Comparison of ENCODE assay signal across 15 mouse cellular contexts in genomic region chr2:69134937-69135336, GRCm38 (mm10). TPM values are rescaled to one million over a fixed set of nuclear protein-coding genes. Genes with fewer than 3 reads are reported as not detected.
A peak's percentile ranks its signal among the peaks of the same experiment; 100 is the strongest.
DNase-seq lines count a peak whose midpoint lies in the region; ATAC-seq lines count a peak whose summit lies in the region.
"Had no signal": no experiment of that assay in that cellular context is flagged by ENCODE, and none has a peak within 500 bp of the region (broad histone marks: within the 10 kb centered on the region; RNA-seq: fewer than 3 reads in every experiment).

No protein-coding gene starts in this region.

- H3K4me1 ChIP-seq in heart, embryonic 10.5 days, result peaks cover 27% of the 10 kb centered on the region
- peaks cover 19% of the 10 kb centered on the region for H3K4me1 ChIP-seq in lung, embryonic 15.5 days
- H3K4me1 ChIP-seq in liver, embryonic 13.5 days (replicated peaks), result peaks cover 7% of the 10 kb centered on the region
- H3K4me1 ChIP-seq in stomach, embryonic 16.5 days (ENCODE audit: control insufficient read depth, insufficient read depth, low read length), result peaks cover 16% of the 10 kb centered on the region
- peaks cover 25% of the 10 kb centered on the region for H3K4me1 ChIP-seq in midbrain, embryonic 10.5 days

- no peak overlapping the region for H3K4me2 ChIP-seq in lung, embryonic 15.5 days
- H3K4me2 ChIP-seq in liver, embryonic 13.5 days, result peak overlapping the region; percentile 36
- H3K4me2 ChIP-seq in stomach, embryonic 16.5 days (ENCODE audit: low read depth, low read length), result 0 out of 2 replicates have a peak overlapping the region, but pooled peaks have one; percentile 53
- H3K4me2 ChIP-seq: midbrain, embryonic 12.5 days had no signal

- no peak for ATAC-seq in lung, embryonic 15.5 days (ENCODE audit: borderline replicate concordance, extremely low read depth, low FRiP score, low TSS enrichment)
- 0 out of 2 replicates have a peak, but pooled peaks have one; percentile 26 for ATAC-seq in liver, embryonic 13.5 days (ENCODE audit: low read depth)
- ATAC-seq in stomach, embryonic 16.5 days (ENCODE audit: insufficient read depth, low FRiP score), result no peak; the same call in 1 of the 2 replicates
- ATAC-seq: forebrain, embryonic 14.5 days had no signal

- no peak for DNase-seq in heart, embryonic 10.5 days (ENCODE audit: low spot score)
- DNase-seq in heart, postnatal 25 days (ENCODE audit: low spot score), result no peak
- no peak for DNase-seq in lung, postnatal 36 days
- no peak for DNase-seq in liver, embryonic 13.5 days
- no peak for DNase-seq in urinary bladder, adult 18-20 months (ENCODE audit: low spot score in 2 of 2)
- DNase-seq in midbrain, embryonic 10.5 days (ENCODE audit: low spot score), result no peak
- DNase-seq: right cerebral cortex, postnatal 14 days; thymus, postnatal 4 days had no signal

- H3K36me3 ChIP-seq in heart, embryonic 10.5 days, result no peaks in the 10 kb centered on the region
- H3K36me3 ChIP-seq in lung, embryonic 15.5 days, result no peaks in the 10 kb centered on the region
- H3K36me3 ChIP-seq in liver, embryonic 13.5 days, result no peaks in the 10 kb centered on the region
- no peaks in the 10 kb centered on the region for H3K36me3 ChIP-seq in stomach, embryonic 16.5 days (ENCODE audit: control insufficient read depth, insufficient read depth, low read length)
- no peaks in the 10 kb centered on the region for H3K36me3 ChIP-seq in midbrain, embryonic 10.5 days
- H3K36me3 ChIP-seq: embryonic facial prominence, embryonic 15.5 days; hindbrain, embryonic 10.5 days; midbrain, embryonic 12.5 days had no signal

- peak overlapping the region; percentile 3; the same call in 1 of the 2 replicates for H3K27ac ChIP-seq in heart, embryonic 10.5 days
- peak overlapping the region; percentile 64; the same call in 1 of the 2 replicates for H3K27ac ChIP-seq in lung, embryonic 15.5 days
- H3K27ac ChIP-seq in liver, embryonic 13.5 days, result peak overlapping the region; percentile 69
- H3K27ac ChIP-seq in stomach, embryonic 16.5 days (ENCODE audit: low read length), result peak overlapping the region; percentile 77
- H3K27ac ChIP-seq in midbrain, embryonic 10.5 days (replicated peaks), result no peak overlapping the region
- H3K27ac ChIP-seq: embryonic facial prominence, embryonic 15.5 days; hindbrain, embryonic 10.5 days; midbrain, embryonic 12.5 days had no signal

- no peaks in the 10 kb centered on the region for H3K9me3 ChIP-seq in heart, embryonic 10.5 days
- no peaks in the 10 kb centered on the region for H3K9me3 ChIP-seq in lung, embryonic 15.5 days
- H3K9me3 ChIP-seq in liver, embryonic 13.5 days (replicated peaks), result no peaks in the 10 kb centered on the region
- no peaks in the 10 kb centered on the region for H3K9me3 ChIP-seq in stomach, embryonic 16.5 days (replicated peaks; ENCODE audit: control insufficient read depth, low read length)
- no peaks in the 10 kb centered on the region for H3K9me3 ChIP-seq in midbrain, embryonic 10.5 days (replicated peaks)
- H3K9me3 ChIP-seq: embryonic facial prominence, embryonic 15.5 days; hindbrain, embryonic 10.5 days; midbrain, embryonic 12.5 days had no signal

- H3K9ac ChIP-seq in lung, embryonic 15.5 days, result no peak overlapping the region
- no peak overlapping the region for H3K9ac ChIP-seq in liver, embryonic 13.5 days
- H3K9ac ChIP-seq in stomach, embryonic 16.5 days (ENCODE audit: low read length), result no peak overlapping the region
- H3K9ac ChIP-seq: embryonic facial prominence, embryonic 15.5 days; midbrain, embryonic 12.5 days had no signal

- intact Hi-C loops in heart, postnatal 25 days (cut with DNase I), result no loop called here

- WGBS in heart, embryonic 10.5 days, result 48% methylated on average over 9 of the region's 9 CpGs
- 50% methylated on average over 9 of the region's 9 CpGs for WGBS in lung, embryonic 15.5 days
- 34% methylated on average over 9 of the region's 9 CpGs for WGBS in liver, embryonic 13.5 days (ENCODE audit: insufficient replicate concordance)
- 61% methylated on average over 9 of the region's 9 CpGs for WGBS in stomach, embryonic 16.5 days
- WGBS in midbrain, embryonic 10.5 days, result 88% methylated on average over 9 of the region's 9 CpGs

- H3K4me3 ChIP-seq in heart, embryonic 10.5 days, result no peak overlapping the region
- H3K4me3 ChIP-seq in lung, embryonic 15.5 days, result no peak overlapping the region
- H3K4me3 ChIP-seq in liver, embryonic 13.5 days (replicated peaks), result no peak overlapping the region
- no peak overlapping the region for H3K4me3 ChIP-seq in stomach, embryonic 16.5 days (replicated peaks; ENCODE audit: low read length)
- no peak overlapping the region for H3K4me3 ChIP-seq in midbrain, embryonic 10.5 days
- H3K4me3 ChIP-seq: embryonic facial prominence, embryonic 15.5 days; hindbrain, embryonic 10.5 days; midbrain, embryonic 12.5 days; myocyte had no signal

- H3K27me3 ChIP-seq in heart, embryonic 10.5 days (ENCODE audit: insufficient read depth, poor library complexity, severe bottlenecking), result no peaks in the 10 kb centered on the region
- H3K27me3 ChIP-seq in lung, embryonic 15.5 days, result no peaks in the 10 kb centered on the region
- no peaks in the 10 kb centered on the region for H3K27me3 ChIP-seq in liver, embryonic 13.5 days
- H3K27me3 ChIP-seq in stomach, embryonic 16.5 days (ENCODE audit: control insufficient read depth, insufficient read depth, low read length), result no peaks in the 10 kb centered on the region
- no peaks in the 10 kb centered on the region for H3K27me3 ChIP-seq in midbrain, embryonic 10.5 days (ENCODE audit: low read depth, poor library complexity, severe bottlenecking)
- H3K27me3 ChIP-seq: embryonic facial prominence, embryonic 15.5 days; midbrain, embryonic 12.5 days had no signal

RNA-seq across cellular contexts. Expression of gene Nostrin, which starts 0.7 kb away (rescaled TPM):
- polyA plus RNA-seq in heart, embryonic 10.5 days (2016; fragmentation: Nextera tagmentation; extraction: Ambion mirVana), result 2.1 and 3.8 TPM in 2 replicates
- 1 to 10 TPM; 4.9 to 5.7 TPM for total RNA-seq in heart, postnatal 25 days (2021)
- polyA plus RNA-seq in lung, embryonic 15.5 days (2015; fragmentation: Nextera tagmentation; extraction: Ambion mirVana), result 15.2 and 16.3 TPM in 2 replicates
- polyA plus RNA-seq in liver, embryonic 13.5 days (2015; fragmentation: Nextera tagmentation; extraction: Ambion mirVana), result 9.2 and 12.1 TPM in 2 replicates
- polyA plus RNA-seq in stomach, embryonic 16.5 days (2015; fragmentation: Nextera tagmentation; extraction: Ambion mirVana), result 12.3 and 12.8 TPM in 2 replicates
- polyA plus RNA-seq in midbrain, embryonic 10.5 days (2016; fragmentation: Nextera tagmentation; extraction: Ambion mirVana), result 0.84 and 0.87 TPM in 2 replicates
